31 mouse cellular contexts compared by ENCODE assay signal in genomic region chr11:30448126-30448525, GRCm38 (mm10). TPM values are rescaled to one million over a fixed set of nuclear protein-coding genes. Genes with fewer than 3 reads are reported as not detected.
"Had no signal": no experiment of that assay in that cellular context is flagged by ENCODE, and none has a peak within 500 bp of the region (broad histone marks: within the 10 kb centered on the region; RNA-seq: fewer than 3 reads in every experiment).

No protein-coding gene starts in this region.

- H3K27ac ChIP-seq: gastrocnemius, adult 2 months; heart, embryonic 13.5 days; heart, embryonic 15.5 days; hindbrain, embryonic 13.5 days; hindbrain, embryonic 15.5 days; hindbrain, postnatal 0 days; kidney, embryonic 15.5 days; kidney, postnatal 0 days; limb, embryonic 10.5 days; limb, embryonic 12.5 days; liver, embryonic 13.5 days; liver, embryonic 15.5 days had no signal

- ATAC-seq: hindbrain, postnatal 0 days; intestine, embryonic 16.5 days had no signal

- H3K4me3 ChIP-seq: gastrocnemius, adult 2 months; heart, embryonic 13.5 days; heart, embryonic 15.5 days; hindbrain, embryonic 13.5 days; hindbrain, embryonic 15.5 days; kidney, embryonic 15.5 days; limb, embryonic 10.5 days; limb, embryonic 12.5 days; liver, embryonic 13.5 days; liver, embryonic 15.5 days had no signal

- DNase-seq: gastrocnemius, adult 2 months; gastrocnemius, postnatal 10 days; gastrocnemius, postnatal 25 days; heart, postnatal 14 days; heart, postnatal 36 days; kidney, adult 11 months; kidney, postnatal 14 days; kidney, postnatal 36 days; layer of hippocampus, adult 9-11 months; layer of hippocampus, postnatal 36 days; liver; liver, embryonic 13.5 days had no signal

RNA-seq across cellular contexts. Expression of gene 4930505A04Rik, which starts 23.5 kb away (rescaled TPM):
- total RNA-seq: gastrocnemius, postnatal 25 days; heart, postnatal 14 days; heart, postnatal 36 days; hematopoietic stem cell, adult 5-6 weeks; hindbrain, postnatal 0 days had no signal
- polyA plus RNA-seq: heart, embryonic 11.5 days; heart, embryonic 13.5 days; heart, postnatal 0 days; hindbrain, embryonic 11.5 days; hindbrain, embryonic 15.5 days; intestine, embryonic 14.5 days; intestine, embryonic 16.5 days; kidney, embryonic 15.5 days; kidney, postnatal 0 days; large intestine, adult 2 months; limb, embryonic 10.5 days; limb, embryonic 12.5 days; limb, embryonic 14.5 days; liver, embryonic 11.5 days; liver, embryonic 13.5 days; liver, embryonic 15.5 days had no signal
